Mouse (Mus musculus) central nervous system, embryonic 14 days (tissue): ENCODE results near the gene Abhd12b. TPM values are rescaled to one million over a fixed set of nuclear protein-coding genes. Genes with fewer than 3 reads are reported as not detected.

Experiments
- polyA plus RNA-seq: library from polyadenylated mRNA; depleted of rRNA; stranded (reverse); fragments of >200 nt; gene quantifications from 2 replicates; pipeline ENCODE4 v1.2.3, GENCODE M21; 2012; rRNA removed

Abhd12b gene
- polyA plus RNA-seq = 0.11 and 0.20 TPM in 2 replicates

DNA sequence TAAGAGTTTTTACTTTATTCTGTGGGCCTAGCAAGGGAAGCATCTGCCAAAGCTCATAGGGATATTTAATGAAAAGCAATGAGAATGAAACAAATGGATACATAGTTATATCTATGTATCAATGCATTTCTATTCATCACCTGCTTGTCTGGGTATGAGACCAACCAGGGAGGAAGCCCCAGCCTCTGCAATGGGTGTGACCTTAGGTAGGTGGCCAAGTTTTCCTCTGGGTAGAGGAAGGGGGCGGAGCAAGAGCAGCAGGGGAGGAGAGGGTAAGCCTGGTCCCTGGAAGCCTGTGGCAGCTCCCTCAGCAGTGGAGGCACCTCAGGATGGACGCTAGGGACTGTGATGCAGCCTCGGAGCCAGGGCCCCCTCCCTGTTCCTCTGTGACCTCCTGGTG is at the start of gene Abhd12b:
Gene Abhd12b, plus strand, starts transcription at position 301 of the 400 bp plus-strand sequence.

DNA sequence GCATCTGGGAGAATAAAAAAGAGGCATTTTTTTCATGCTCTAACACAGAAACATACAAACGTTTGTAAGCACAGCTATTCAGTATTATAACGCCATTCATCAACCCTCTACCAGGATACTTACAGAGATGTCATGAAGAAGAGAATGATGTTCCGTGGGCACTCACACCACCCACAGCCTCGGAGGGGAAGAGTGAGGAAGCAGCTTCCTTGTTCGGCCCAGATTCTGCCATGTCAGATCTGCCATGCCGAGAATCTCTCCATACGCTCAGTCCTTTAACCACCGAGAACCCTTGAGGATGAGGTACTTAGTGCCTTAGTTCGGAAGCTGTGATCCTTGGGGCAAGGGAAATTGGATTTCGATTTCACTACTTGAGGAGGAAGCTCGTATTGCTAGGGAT is 40.6 kb upstream of the Abhd12b start, which contains the start of gene Nin:
Gene Nin, minus strand, starts transcription at position 367 of the 400 bp plus-strand sequence.

DNA sequence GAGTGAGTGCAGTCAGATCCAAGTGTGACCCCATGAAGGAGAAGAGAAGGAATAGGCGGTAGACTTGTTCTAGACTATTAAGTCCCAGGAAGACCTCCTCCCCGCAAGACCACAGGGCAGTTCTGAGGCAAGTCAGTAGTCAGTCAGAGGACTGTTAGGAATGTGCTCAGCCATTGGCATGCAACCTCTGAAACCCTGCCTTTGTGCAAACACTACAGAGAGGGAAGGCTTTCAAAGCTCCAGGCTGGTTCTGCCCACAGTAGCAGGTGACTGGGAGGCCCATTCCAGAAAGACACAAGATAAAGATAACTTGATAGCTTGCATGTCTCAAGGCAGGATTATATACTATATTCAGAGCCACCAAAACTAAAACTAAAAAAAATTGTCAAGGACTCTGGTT is 77.4 kb downstream of the Abhd12b start, which contains the start of gene Pygl:
Gene Pygl, minus strand, starts transcription at position 195 of the 400 bp plus-strand sequence.

Other genes starting within 250 kb of the Abhd12b start
- 35.2 and 35.9 TPM in 2 replicates for gene Sav1, start 167.1 kb upstream of the Abhd12b start, polyA plus RNA-seq
- 28.7 and 31.9 TPM in 2 replicates for gene Nin, start 40.4 kb upstream of the Abhd12b start, polyA plus RNA-seq
- 5.1 and 7.7 TPM in 2 replicates for gene Pygl, start 77.3 kb downstream of the Abhd12b start, polyA plus RNA-seq
- 55.0 and 55.8 TPM in 2 replicates for gene Trim9, start 193.5 kb downstream of the Abhd12b start, polyA plus RNA-seq